ENCODE assay signal across 9 mouse cellular contexts in genomic region chr8:107437711-107438110, GRCm38 (mm10). TPM values are rescaled to one million over a fixed set of nuclear protein-coding genes. Genes with fewer than 3 reads are reported as not detected.
DNase-seq lines count a peak whose midpoint lies in the region; ATAC-seq and TF ChIP-seq lines count a peak whose summit lies in the region.
"Had no signal": no experiment of that assay in that cellular context is flagged by ENCODE, and none has a peak within 500 bp of the region (broad histone marks: within the 10 kb centered on the region; RNA-seq: fewer than 3 reads in every experiment).

No protein-coding gene starts in this region.

- TF ChIP-seq POLR2A in small intestine, adult 2 months (IDR thresholded peaks at IDR 0.05; ENCODE audit: low read depth, low read length) = no peak

- no peak overlapping the region; the same call in 1 of the 2 replicates for H3K9ac ChIP-seq in hindbrain, embryonic 14.5 days
- H3K9ac ChIP-seq in limb, embryonic 13.5 days = no peak overlapping the region

- peak overlapping the region; percentile 77 for H3K4me3 ChIP-seq in megakaryocyte, embryonic 14.5 days (replicated peaks)
- no peak overlapping the region for H3K4me3 ChIP-seq in hindbrain, embryonic 14.5 days (replicated peaks; ENCODE audit: low read length)
- H3K4me3 ChIP-seq in limb, embryonic 13.5 days = peak overlapping the region; percentile 81; the same call in 1 of the 2 replicates
- H3K4me3 ChIP-seq in small intestine, adult 2 months (ENCODE audit: low read depth, low read length) = no peak overlapping the region

- no peaks in the 10 kb centered on the region for H3K9me3 ChIP-seq in megakaryocyte, embryonic 14.5 days
- no peaks in the 10 kb centered on the region for H3K9me3 ChIP-seq in hindbrain, embryonic 14.5 days (ENCODE audit: control insufficient read depth, low read length)
- H3K9me3 ChIP-seq in limb, embryonic 13.5 days = no peaks in the 10 kb centered on the region
- H3K9me3 ChIP-seq: heart, embryonic 10.5 days had no signal

- no peak for TF ChIP-seq CTCF in small intestine, adult 2 months (IDR thresholded peaks at IDR 0.05; ENCODE audit: extremely low read depth, insufficient read length, insufficient replicate concordance, low read depth, low read length)

- 66% methylated on average over 2 of the region's 2 CpGs for WGBS in hindbrain, embryonic 14.5 days
- WGBS in limb, embryonic 13.5 days = 69% methylated on average over 2 of the region's 2 CpGs
- 12% methylated on average over 2 of the region's 2 CpGs for WGBS in small intestine, adult 2 months

- H3K4me2 ChIP-seq in hindbrain, embryonic 14.5 days (replicated peaks) = peak overlapping the region; percentile 74; the same call in 1 of the 2 replicates
- peak overlapping the region; percentile 74 for H3K4me2 ChIP-seq in limb, embryonic 13.5 days (replicated peaks)

- no peak for DNase-seq in hindbrain, embryonic 14.5 days (ENCODE audit: low spot score)
- no peak for DNase-seq in layer of hippocampus, postnatal 36 days
- DNase-seq in cerebellum, adult 11-12 months = no peak
- DNase-seq: cerebellum, postnatal 25 days had no signal

- H3K36me3 ChIP-seq in megakaryocyte, embryonic 14.5 days (replicated peaks; ENCODE audit: low read length) = peaks cover 27% of the 10 kb centered on the region
- no peaks in the 10 kb centered on the region for H3K36me3 ChIP-seq in hindbrain, embryonic 14.5 days (replicated peaks; ENCODE audit: control insufficient read depth, insufficient read depth)
- H3K36me3 ChIP-seq in limb, embryonic 13.5 days = peaks cover 8% of the 10 kb centered on the region; the same call in 1 of the 2 replicates
- H3K36me3 ChIP-seq in small intestine, adult 2 months (ENCODE audit: control insufficient read depth, insufficient read depth, low read length) = no peaks in the 10 kb centered on the region
- H3K36me3 ChIP-seq: heart, embryonic 10.5 days had no signal

- ATAC-seq in megakaryocyte, adult 5-6 weeks (ENCODE audit: poor library complexity, severe bottlenecking) = no peak
- no peak for ATAC-seq in hindbrain, embryonic 14.5 days (ENCODE audit: low FRiP score)
- ATAC-seq in limb, embryonic 13.5 days (ENCODE audit: low FRiP score, low read depth) = no peak

- no peaks in the 10 kb centered on the region for H3K27me3 ChIP-seq in megakaryocyte, embryonic 14.5 days (replicated peaks)
- no peaks in the 10 kb centered on the region for H3K27me3 ChIP-seq in hindbrain, embryonic 14.5 days (ENCODE audit: control insufficient read depth, insufficient read depth, low read length)
- H3K27me3 ChIP-seq in limb, embryonic 13.5 days = no peaks in the 10 kb centered on the region
- H3K27me3 ChIP-seq in small intestine, adult 2 months (ENCODE audit: control insufficient read depth, insufficient read depth, low read length) = no peaks in the 10 kb centered on the region

- H3K4me1 ChIP-seq in megakaryocyte, embryonic 14.5 days = peaks cover 49% of the 10 kb centered on the region
- H3K4me1 ChIP-seq in hindbrain, embryonic 14.5 days (replicated peaks; ENCODE audit: control insufficient read depth, insufficient read depth, low read length) = peaks cover 16% of the 10 kb centered on the region
- peaks cover 21% of the 10 kb centered on the region for H3K4me1 ChIP-seq in limb, embryonic 13.5 days
- peaks cover 9% of the 10 kb centered on the region; the same call in 1 of the 2 replicates for H3K4me1 ChIP-seq in small intestine, adult 2 months (ENCODE audit: control insufficient read depth, insufficient read depth, insufficient read length, low read length)

- H3K27ac ChIP-seq in hindbrain, embryonic 14.5 days = no peak overlapping the region
- H3K27ac ChIP-seq in limb, embryonic 13.5 days = no peak overlapping the region
- H3K27ac ChIP-seq in small intestine, adult 2 months (ENCODE audit: insufficient read depth, low read depth, low read length) = peak overlapping the region; percentile 39

RNA-seq across cellular contexts. Expression of gene Wwp2, which starts 1.5 kb away (rescaled TPM):
- 32.4 and 80.9 TPM in 2 replicates for polyA plus RNA-seq in megakaryocyte, embryonic 14.5 days (2012; ENCODE audit: insufficient read depth, low replicate concordance)
- 37.4 and 50.0 TPM in 2 replicates for total RNA-seq in megakaryocyte, adult 5-6 weeks (2015)
- 55.5 and 74.5 TPM in 2 replicates for total RNA-seq in megakaryocyte, adult 5-6 weeks (2017)
- 37.2 and 37.5 TPM in 2 replicates for polyA plus RNA-seq in hindbrain, embryonic 14.5 days (2014; fragmentation: Nextera tagmentation; extraction: Ambion mirVana)
- 329 and 357 TPM in 2 replicates for polyA plus RNA-seq in limb, embryonic 13.5 days (2015; fragmentation: Nextera tagmentation; extraction: Ambion mirVana)
- 23.6 and 56.9 TPM in 2 replicates for polyA plus RNA-seq in small intestine, adult 2 months (2012; rRNA removed)
- total RNA-seq in layer of hippocampus, postnatal 36 days (2021) = 10 to 100 TPM; 36.7 to 38.8 TPM

RNA-seq across cellular contexts. Expression of gene Nob1, which starts 12.9 kb away (rescaled TPM):
- 23.2 and 31.2 TPM in 2 replicates for polyA plus RNA-seq in megakaryocyte, embryonic 14.5 days (2012; ENCODE audit: insufficient read depth, low replicate concordance)
- total RNA-seq in megakaryocyte, adult 5-6 weeks (2015) = 16.1 and 16.2 TPM in 2 replicates
- total RNA-seq in megakaryocyte, adult 5-6 weeks (2017) = 8.7 and 12.6 TPM in 2 replicates
- polyA plus RNA-seq in hindbrain, embryonic 14.5 days (2014; fragmentation: Nextera tagmentation; extraction: Ambion mirVana) = 46.4 and 48.7 TPM in 2 replicates
- 95.3 and 96.4 TPM in 2 replicates for polyA plus RNA-seq in limb, embryonic 13.5 days (2015; fragmentation: Nextera tagmentation; extraction: Ambion mirVana)
- polyA plus RNA-seq in small intestine, adult 2 months (2012; rRNA removed) = 9.2 and 11.7 TPM in 2 replicates
- total RNA-seq in layer of hippocampus, postnatal 36 days (2021) = 10 to 100 TPM; 39.9 to 47.7 TPM

RNA-seq across cellular contexts. Expression of gene Nqo1, which starts 34.7 kb away (rescaled TPM):
- 0.43 TPM in 1 of 2 replicates, not detected in the other for polyA plus RNA-seq in megakaryocyte, embryonic 14.5 days (2012; ENCODE audit: insufficient read depth, low replicate concordance)
- total RNA-seq in megakaryocyte, adult 5-6 weeks (2015) = 1.6 and 2.0 TPM in 2 replicates
- total RNA-seq in megakaryocyte, adult 5-6 weeks (2017) = 1.7 and 2.4 TPM in 2 replicates
- polyA plus RNA-seq in hindbrain, embryonic 14.5 days (2014; fragmentation: Nextera tagmentation; extraction: Ambion mirVana) = 8.5 and 9.4 TPM in 2 replicates
- polyA plus RNA-seq in limb, embryonic 13.5 days (2015; fragmentation: Nextera tagmentation; extraction: Ambion mirVana) = 18.8 and 20.3 TPM in 2 replicates
- 9.7 and 37.7 TPM in 2 replicates for polyA plus RNA-seq in small intestine, adult 2 months (2012; rRNA removed)
- 1 to 10 TPM; 5.5 to 6.4 TPM for total RNA-seq in layer of hippocampus, postnatal 36 days (2021)

Comparison
In these comparisons a context has a peak if more than half of its experiments do, and no peak if none do; other contexts are left out.
1. H3K4me3 ChIP-seq: peak in megakaryocyte, embryonic 14.5 days (single experiment) and limb, embryonic 13.5 days (single experiment); none in hindbrain, embryonic 14.5 days (single experiment) and small intestine, adult 2 months (single experiment).